Mouse (Mus musculus) heart, embryonic 14.5 days (tissue): ENCODE results near the gene 2010300C02Rik. TPM values are rescaled to one million over a fixed set of nuclear protein-coding genes. Genes with fewer than 3 reads are reported as not detected.

Experiments used
- ATAC-seq: fragments of 200-750 bp; cut with Nextera tagmentation; 2 replicates; pipeline ENCODE4 v1.8.0; 2017; ENCODE audit warnings: low read depth, moderate TSS enrichment; ENCODE audit not compliant: insufficient number of reproducible peaks, insufficient read depth, low FRiP score
- H3K27ac ChIP-seq, 2 experiments: fragments of 200-500 bp in 1 of 2; fragments of 300-500 bp in 1 of 2; sonication (generic) in 1 of 2; replicated peaks in 1 of 2; 2 replicates each; pipeline ENCODE4 v1.5.1; 2012 to 2014; ENCODE audit warnings: low read depth in 2 of 2, low read length in 2 of 2, control low read depth in 1 of 2, mild to moderate bottlenecking in 1 of 2, mixed read lengths in 1 of 2; ENCODE audit not compliant: control insufficient read depth in 1 of 2, insufficient read depth in 1 of 2
- H3K27me3 ChIP-seq: fragments of 300-500 bp; sonication (generic); 2 replicates; pipeline ENCODE4 v1.6.1; 2014; ENCODE audit warnings: mild to moderate bottlenecking, low read length, control low read depth; ENCODE audit not compliant: control insufficient read depth, insufficient read depth
- H3K36me3 ChIP-seq: fragments of 300-500 bp; sonication (generic); 2 replicates; pipeline ENCODE4 v1.6.1; 2014; ENCODE audit warnings: mild to moderate bottlenecking, control low read depth, low read length, mixed read lengths; ENCODE audit not compliant: control insufficient read depth, insufficient read depth
- H3K4me1 ChIP-seq, 2 experiments: fragments of 200-500 bp in 1 of 2; fragments of 300-500 bp in 1 of 2; sonication (generic) in 1 of 2; 2 replicates each; pipeline ENCODE4 v1.6.1; 2012 to 2014; ENCODE audit warnings: low read length in 2 of 2, control low read depth in 1 of 2, mixed read lengths in 1 of 2; ENCODE audit not compliant: control insufficient read depth in 2 of 2, insufficient read depth in 2 of 2
- H3K4me2 ChIP-seq: fragments of 300-500 bp; sonication (generic); 2 replicates; pipeline ENCODE4 v1.6.1; 2014; ENCODE audit warnings: mild to moderate bottlenecking, low read length
- H3K4me3 ChIP-seq, 2 experiments: fragments of 200-500 bp in 1 of 2; fragments of 300-500 bp in 1 of 2; sonication (generic) in 1 of 2; 2 replicates each; pipeline ENCODE4 v1.5.1; 2012 to 2014; ENCODE audit warnings: low read length in 2 of 2, mild to moderate bottlenecking in 2 of 2, control low read depth in 1 of 2, low read depth in 1 of 2, moderate library complexity in 1 of 2; ENCODE audit not compliant: control insufficient read depth in 1 of 2, insufficient read depth in 1 of 2
- H3K9ac ChIP-seq: fragments of 300-500 bp; sonication (generic); 2 replicates; pipeline ENCODE4 v1.6.1; 2014; ENCODE audit warnings: mild to moderate bottlenecking, low read length
- H3K9me3 ChIP-seq: fragments of 300-500 bp; sonication (generic); 2 replicates; pipeline ENCODE4 v1.6.1; 2016; ENCODE audit warnings: low read length, control low read depth; ENCODE audit not compliant: control insufficient read depth
- WGBS: fragments of 180-500 bp; shearing (Covaris S2); extraction: QIAGEN DNeasy Blood & Tissue Kit; methylation state at CpG from one replicate; pipeline ENCODE4 v1.1.7; 2014; 5-methylcytosine and 5-hydroxymethylcytosine counted together
- polyA plus RNA-seq: library from polyadenylated mRNA; unstranded; fragments of >200 nt; fragmentation: Nextera tagmentation; extraction: Ambion mirVana; gene quantifications from 2 replicates; pipeline ENCODE4 v1.2.1, GENCODE M21; 2014

Gene 2010300C02Rik
- polyA plus RNA-seq, 1 experiment from 2014 or later, result 5.1 TPM

GRCm38 (mm10) chr1:37566344-37566743, 153.5 kb downstream of the 2010300C02Rik start:
- no peaks in the 10 kb centered on the region for H3K36me3 ChIP-seq
- no peak overlapping the region for H3K4me3 ChIP-seq
- H3K9ac ChIP-seq, result no peak overlapping the region
- no peak overlapping the region for H3K27ac ChIP-seq
- WGBS, result 83% methylated on average over 2 of the region's 2 CpGs
- H3K9me3 ChIP-seq, result 0 out of 2 replicates have a peak, but pooled peaks cover 3% of the 10 kb centered on the region
- ATAC-seq, result no peak
- no peaks in the 10 kb centered on the region for H3K27me3 ChIP-seq
- no peaks in the 10 kb centered on the region for H3K4me1 ChIP-seq
- H3K4me2 ChIP-seq, result no peak overlapping the region

- Histone ChIP-seq H3K27me3 (no peaks in the 10 kb centered on the region), H3K4me2 (no peak overlapping the region), H3K36me3 (no peaks in the 10 kb centered on the region), H3K4me3 (no peak overlapping the region), H3K27ac (no peak overlapping the region), H3K4me1 (no peaks in the 10 kb centered on the region), H3K9ac (no peak overlapping the region), H3K9me3 (0 out of 2 replicates have a peak, but pooled peaks cover 3% of the 10 kb centered on the region)
- WGBS, result 55% methylated on average over 6 of the region's 6 CpGs
- ATAC-seq, result no peak
Observed at GRCm38 (mm10) chr1:37565396-37565795, 154.5 kb downstream of the 2010300C02Rik start.

DNA sequence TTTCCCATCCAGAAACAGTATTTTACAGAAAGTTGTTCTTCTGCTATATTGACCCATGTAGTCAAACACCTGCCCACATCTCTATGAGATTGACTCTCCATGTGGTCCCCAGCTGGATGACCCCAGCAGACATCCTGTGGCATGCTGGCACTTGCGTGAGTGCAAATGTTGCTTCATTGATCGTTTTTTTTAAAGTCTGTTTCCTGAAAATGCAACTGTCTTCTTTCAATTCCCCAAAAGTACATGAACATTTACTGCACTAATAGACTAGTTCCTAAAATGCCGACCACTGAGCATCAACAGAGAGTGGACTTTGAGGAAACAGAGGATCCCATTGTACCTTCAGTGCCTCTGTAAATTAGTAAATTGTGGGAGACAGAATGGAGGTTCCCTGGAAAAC, 157.9 kb downstream of the 2010300C02Rik start:
- Histone ChIP-seq H3K4me2 (no peak overlapping the region), H3K9me3 (0 out of 2 replicates have a peak, but pooled peaks cover 3% of the 10 kb centered on the region), H3K4me3 (no peak overlapping the region), H3K27me3 (no peaks in the 10 kb centered on the region), H3K36me3 (no peaks in the 10 kb centered on the region), H3K27ac (no peak overlapping the region), H3K4me1 (no peaks in the 10 kb centered on the region), H3K9ac (no peak overlapping the region)
- 74% methylated on average over 3 of the region's 3 CpGs for WGBS
- ATAC-seq, result no peak

Other genes starting within 250 kb of the 2010300C02Rik start
- gene Mgat4a, start 179.1 kb downstream of the 2010300C02Rik start, polyA plus RNA-seq, result 4.9 and 5.8 TPM in 2 replicates
- gene Tsga10, start 146.3 kb upstream of the 2010300C02Rik start, polyA plus RNA-seq, result 4.2 and 4.4 TPM in 2 replicates
- 7.4 and 8.2 TPM in 2 replicates for gene Lipt1, start 151.7 kb upstream of the 2010300C02Rik start, polyA plus RNA-seq
- 12.3 and 12.8 TPM in 2 replicates for gene Mitd1, start 170.3 kb upstream of the 2010300C02Rik start, polyA plus RNA-seq
- gene Mrpl30, start 170.4 kb upstream of the 2010300C02Rik start, polyA plus RNA-seq, result 303 and 331 TPM in 2 replicates
- gene Lyg2, start 196.4 kb upstream of the 2010300C02Rik start, polyA plus RNA-seq, result not detected in 2 replicates
- gene Lyg1, start 237.7 kb upstream of the 2010300C02Rik start, polyA plus RNA-seq, result not detected in 2 replicates